Mouse (Mus musculus) neural tube, embryonic 11.5 days (tissue): ENCODE data around the gene Zscan18. TPM values are rescaled to one million over a fixed set of nuclear protein-coding genes. Genes with fewer than 3 reads are reported as not detected.

Experiments used
- ATAC-seq: fragments of 200-750 bp; cut with Nextera tagmentation; 2 replicates; pipeline ENCODE4 v1.8.0; 2017; ENCODE audit warnings: moderate number of reproducible peaks, mild to moderate bottlenecking, moderate TSS enrichment, moderate library complexity; ENCODE audit not compliant: insufficient read depth, low FRiP score, low TSS enrichment
- DNase-seq: peaks from one replicate; pipeline ENCODE4 v3.0.0-alpha.2; 2015; ENCODE audit warnings: low spot score
- H3K27ac ChIP-seq: fragments of 300-500 bp; sonication (generic); 2 replicates; pipeline ENCODE4 v1.5.1; 2014; ENCODE audit warnings: low read depth, mild to moderate bottlenecking, low read length
- H3K27me3 ChIP-seq: fragments of 300-500 bp; sonication (generic); 2 replicates; pipeline ENCODE4 v1.6.1; 2014; ENCODE audit warnings: mild to moderate bottlenecking, low read length, mixed read lengths; ENCODE audit not compliant: control insufficient read depth, insufficient read depth
- H3K36me3 ChIP-seq: fragments of 300-500 bp; sonication (generic); 2 replicates; pipeline ENCODE4 v1.6.1; 2014; ENCODE audit warnings: mild to moderate bottlenecking, low read length, moderate library complexity, mixed read lengths; ENCODE audit not compliant: control insufficient read depth, insufficient read depth
- H3K4me1 ChIP-seq: fragments of 300-500 bp; sonication (generic); 2 replicates; pipeline ENCODE4 v1.6.1; 2014; ENCODE audit warnings: low read length, mixed read lengths; ENCODE audit not compliant: control insufficient read depth, insufficient read depth
- H3K4me2 ChIP-seq: fragments of 300-500 bp; sonication (generic); 2 replicates; pipeline ENCODE4 v1.6.1; 2014; ENCODE audit warnings: low read depth, mild to moderate bottlenecking, moderate library complexity
- H3K4me3 ChIP-seq: fragments of 300-500 bp; sonication (generic); 2 replicates; pipeline ENCODE4 v1.5.1; 2014; ENCODE audit warnings: low read depth, low read length
- H3K9ac ChIP-seq: fragments of 300-500 bp; sonication (generic); 2 replicates; pipeline ENCODE4 v1.6.1; 2014; ENCODE audit warnings: mild to moderate bottlenecking, low read length
- H3K9me3 ChIP-seq: fragments of 300-500 bp; sonication (generic); 2 replicates; pipeline ENCODE4 v1.6.1; 2016; ENCODE audit warnings: low read length; ENCODE audit not compliant: control insufficient read depth
- WGBS: fragments of 180-500 bp; shearing (Covaris S2); extraction: QIAGEN DNeasy Blood & Tissue Kit; methylation state at CpG from one replicate; pipeline ENCODE4 v1.1.7; 2014; 5-methylcytosine and 5-hydroxymethylcytosine counted together
- polyA plus RNA-seq: library from polyadenylated mRNA; unstranded; fragments of >200 nt; fragmentation: Nextera tagmentation; extraction: Ambion mirVana; gene quantifications from 2 replicates; pipeline ENCODE4 v1.2.1, GENCODE M21; 2014

The Zscan18 gene
- polyA plus RNA-seq, 1 experiment from 2014 or later: 13.9 TPM

- no peak overlapping the region for H3K4me2 ChIP-seq
- H3K9ac ChIP-seq: no peak overlapping the region
- no peak for ATAC-seq
- no peaks in the 10 kb centered on the region for H3K4me1 ChIP-seq
- no peaks in the 10 kb centered on the region; the same call in 1 of the 2 replicates for H3K9me3 ChIP-seq
- 92% methylated on average over 9 of the region's 9 CpGs for WGBS
- H3K4me3 ChIP-seq: no peak overlapping the region
- H3K27ac ChIP-seq: no peak overlapping the region
- H3K36me3 ChIP-seq: peaks cover 9% of the 10 kb centered on the region
- no peak for DNase-seq
- no peaks in the 10 kb centered on the region for H3K27me3 ChIP-seq
Observed at GRCm38 (mm10) chr7:12774111-12774510, 29.3 kb downstream of the Zscan18 start.

GRCm38 (mm10) chr7:12749431-12750198 is 53.8 kb downstream of the Zscan18 start:
- ATAC-seq: no peak
- peak overlapping the region; percentile 10; the same call in 1 of the 2 replicates for H3K4me2 ChIP-seq

GRCm38 (mm10) chr7:12734904-12735303 is 68.5 kb downstream of the Zscan18 start, which contains the start of gene Vmn2r56:
Vmn2r56 (minus strand) TSS chr7:12735004.
- Histone ChIP-seq H3K4me3 (no peak within 1 kb of the TSS), H3K9ac (no peak within 1 kb of the TSS), H3K4me2 (no peak within 1 kb of the TSS), H3K9me3 (peaks cover 7% of the 10 kb centered on the region; the same call in 1 of the 2 replicates), H3K36me3 (no peaks in the 10 kb centered on the region), H3K27ac (no peak within 1 kb of the TSS), H3K27me3 (no peaks in the 10 kb centered on the region), H3K4me1 (no peaks in the 10 kb centered on the region)
- DNase-seq: no peak
- ATAC-seq: no peak
- WGBS: 52% methylated on average over 1 of the region's 1 CpGs

More at GRCm38 (mm10) chr7:12749431-12750198, 53.8 kb downstream of the Zscan18 start:
- DNase-seq: peak; percentile 33
- Histone ChIP-seq H3K27ac (no peak overlapping the region), H3K9me3 (no peaks in the 10 kb centered on the region), H3K36me3 (no peaks in the 10 kb centered on the region), H3K27me3 (no peaks in the 10 kb centered on the region), H3K4me3 (no peak overlapping the region), H3K4me1 (no peaks in the 10 kb centered on the region), H3K9ac (no peak overlapping the region)
- WGBS: 71% methylated on average over 24 of the region's 24 CpGs

Other genes starting within 250 kb of the Zscan18 start
- 0.01 TPM in 1 of 2 replicates, not detected in the other for gene Vmn2r53, start 194.8 kb downstream of the Zscan18 start, polyA plus RNA-seq
- gene Vmn2r54, start 163.3 kb downstream of the Zscan18 start, polyA plus RNA-seq: not detected in 2 replicates
- not detected in 2 replicates for gene Vmn2r55, start 118.6 kb downstream of the Zscan18 start, polyA plus RNA-seq
- 0.03 TPM in 1 of 2 replicates, not detected in the other for gene Vmn2r56, start 68.6 kb downstream of the Zscan18 start, polyA plus RNA-seq
- 19.2 and 19.9 TPM in 2 replicates for gene Zfp329, start 15.2 kb upstream of the Zscan18 start, polyA plus RNA-seq
- 29.4 and 32.7 TPM in 2 replicates for gene Zfp110, start 31.1 kb upstream of the Zscan18 start, polyA plus RNA-seq
- 7.0 and 8.1 TPM in 2 replicates for gene Zfp128, start 77.5 kb upstream of the Zscan18 start, polyA plus RNA-seq
- gene Zscan22, start 94.2 kb upstream of the Zscan18 start, polyA plus RNA-seq: 18.3 and 19.7 TPM in 2 replicates
- 910 and 930 TPM in 2 replicates for gene Rps5, start 118.7 kb upstream of the Zscan18 start, polyA plus RNA-seq
- gene Rnf225, start 123.8 kb upstream of the Zscan18 start, polyA plus RNA-seq: 0.61 and 0.66 TPM in 2 replicates
- gene Zfp324, start 162.2 kb upstream of the Zscan18 start, polyA plus RNA-seq: 9.8 and 10.3 TPM in 2 replicates
- 7.1 and 8.2 TPM in 2 replicates for gene Zfp446, start 174.2 kb upstream of the Zscan18 start, polyA plus RNA-seq
- not detected in 2 replicates for gene Slc27a5, start 194.6 kb upstream of the Zscan18 start, polyA plus RNA-seq
- gene Trim28, start 195.5 kb upstream of the Zscan18 start, polyA plus RNA-seq: 512 and 523 TPM in 2 replicates
- 30.7 and 33.5 TPM in 2 replicates for gene Zbtb45, start 206.4 kb upstream of the Zscan18 start, polyA plus RNA-seq
- gene Chmp2a, start 231.2 kb upstream of the Zscan18 start, polyA plus RNA-seq: 120 and 126 TPM in 2 replicates
- 189 and 194 TPM in 2 replicates for gene Ube2m, start 234.6 kb upstream of the Zscan18 start, polyA plus RNA-seq